Mouse (Mus musculus): Measurements from ENCODE around the gene Marveld2. TPM values are rescaled to one million over a fixed set of nuclear protein-coding genes. Genes with fewer than 3 reads are reported as not detected.

Marveld2 gene
- polyA plus RNA-seq, 1 experiment from 2014 or later = 9.4 TPM

DNA sequence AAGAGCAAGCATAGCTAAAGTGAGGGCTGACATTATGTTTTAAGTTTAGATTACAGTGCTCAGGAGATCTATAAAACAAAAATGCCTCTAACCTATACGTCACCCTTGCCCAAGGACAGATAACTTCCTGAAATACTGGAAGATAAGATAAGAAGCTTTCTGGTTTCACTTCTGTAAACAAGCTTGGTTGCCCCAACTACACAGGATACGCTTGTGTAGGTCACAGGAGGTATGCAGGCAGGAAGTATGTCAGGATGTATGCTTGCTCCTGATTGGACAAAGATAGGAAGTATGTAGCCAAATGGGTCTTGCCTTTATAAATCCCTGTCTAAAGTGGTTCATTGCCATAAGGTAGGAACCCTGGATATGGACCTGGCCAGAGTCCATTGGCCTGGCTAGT, 40.8 kb downstream of the Marveld2 start:
- DNase-seq = no peak
- Histone ChIP-seq H3K27me3 (ENCODE audit: insufficient read depth, low read length) (no peaks in the 10 kb centered on the region), H3K4me1 (ENCODE audit: insufficient read depth) (peaks cover 6% of the 10 kb centered on the region; the same call in 1 of the 2 replicates), H3K9ac (replicated peaks) (no peak overlapping the region), H3K4me2 (ENCODE audit: low read depth, low read length) (no peak overlapping the region), H3K9me3 (ENCODE audit: low read length) (no peaks in the 10 kb centered on the region), H3K27ac (ENCODE audit: low read depth) (no peak overlapping the region), H3K4me3 (ENCODE audit: low read depth, low read length) (no peak overlapping the region), H3K36me3 (replicated peaks; ENCODE audit: insufficient read depth, low read length) (no peaks in the 10 kb centered on the region)
- no peak for TF ChIP-seq CTCF (IDR thresholded peaks at IDR 0.05; ENCODE audit: low read depth)
- peak; percentile 54; the same call in 1 of the 2 replicates for TF ChIP-seq EP300 (IDR thresholded peaks at IDR 0.05; ENCODE audit: low read depth)
- peak; percentile 43 for ATAC-seq
- 24% methylated on average over 2 of the region's 2 CpGs for WGBS (ENCODE audit: insufficient replicate concordance)

GRCm38 (mm10) chr13:100570713-100571112, 46.1 kb downstream of the Marveld2 start:
- TF ChIP-seq EP300 (IDR thresholded peaks at IDR 0.05; ENCODE audit: low read depth) (no peak), CTCF (IDR thresholded peaks at IDR 0.05; ENCODE audit: low read depth) (no peak)
- ATAC-seq (no peak), DNase-seq (no peak)
- no peak overlapping the region for H3K4me3 ChIP-seq (ENCODE audit: low read depth, low read length)
- no peaks in the 10 kb centered on the region for H3K36me3 ChIP-seq (replicated peaks; ENCODE audit: insufficient read depth, low read length)
- H3K4me1 ChIP-seq (ENCODE audit: insufficient read depth) = no peaks in the 10 kb centered on the region
- no peak overlapping the region for H3K27ac ChIP-seq (ENCODE audit: low read depth)
- no peak overlapping the region for H3K4me2 ChIP-seq (ENCODE audit: low read depth, low read length)
- no peak overlapping the region for H3K9ac ChIP-seq (replicated peaks)
- WGBS (ENCODE audit: insufficient replicate concordance) = 37% methylated on average over 2 of the region's 2 CpGs
- no peaks in the 10 kb centered on the region for H3K27me3 ChIP-seq (ENCODE audit: insufficient read depth, low read length)
- H3K9me3 ChIP-seq (ENCODE audit: low read length) = no peaks in the 10 kb centered on the region

DNA sequence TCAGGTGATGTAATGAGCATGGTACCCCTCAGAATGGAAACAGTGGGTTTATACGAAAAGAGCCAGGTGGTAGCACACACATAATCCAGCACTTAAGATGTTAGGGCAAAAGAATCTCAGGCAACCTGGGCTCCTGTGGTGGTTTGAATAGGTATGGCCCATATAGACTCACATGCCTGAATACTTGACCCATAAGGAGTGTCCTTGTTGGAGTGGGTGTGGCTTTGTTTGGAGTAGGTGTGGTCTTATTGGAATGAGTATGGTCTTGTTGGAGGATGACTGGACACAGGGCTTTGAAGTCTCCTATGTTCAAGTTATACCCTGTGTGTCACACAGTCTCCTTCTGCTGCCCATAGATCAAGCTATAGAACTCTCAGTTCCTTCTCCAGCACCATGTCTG, 48.4 kb downstream of the Marveld2 start:
- no peak overlapping the region for H3K4me2 ChIP-seq (ENCODE audit: low read depth, low read length)
- no peak for ATAC-seq

GRCm38 (mm10) chr13:100559449-100559848, 57.3 kb downstream of the Marveld2 start:
- H3K4me1 ChIP-seq (ENCODE audit: insufficient read depth) = no peaks in the 10 kb centered on the region
- DNase-seq (no peak), ATAC-seq (no peak)
- H3K9ac ChIP-seq (replicated peaks) = no peak overlapping the region
- no peak overlapping the region for H3K4me2 ChIP-seq (ENCODE audit: low read depth, low read length)
- H3K27me3 ChIP-seq (ENCODE audit: insufficient read depth, low read length) = no peaks in the 10 kb centered on the region
- TF ChIP-seq CTCF (IDR thresholded peaks at IDR 0.05; ENCODE audit: low read depth) (no peak), EP300 (IDR thresholded peaks at IDR 0.05; ENCODE audit: low read depth) (no peak)
- no peak overlapping the region for H3K4me3 ChIP-seq (ENCODE audit: low read depth, low read length)
- no peaks in the 10 kb centered on the region for H3K36me3 ChIP-seq (replicated peaks; ENCODE audit: insufficient read depth, low read length)
- 73% methylated on average over 9 of the region's 9 CpGs for WGBS (ENCODE audit: insufficient replicate concordance)
- H3K9me3 ChIP-seq (ENCODE audit: low read length) = no peaks in the 10 kb centered on the region
- H3K27ac ChIP-seq (ENCODE audit: low read depth) = no peak overlapping the region

More for the DNA sequence above, 48.4 kb downstream of the Marveld2 start:
- Histone ChIP-seq H3K4me1 (ENCODE audit: insufficient read depth) (no peaks in the 10 kb centered on the region), H3K27ac (ENCODE audit: low read depth) (no peak overlapping the region), H3K4me3 (ENCODE audit: low read depth, low read length) (no peak overlapping the region), H3K9ac (replicated peaks) (no peak overlapping the region), H3K9me3 (ENCODE audit: low read length) (no peaks in the 10 kb centered on the region), H3K36me3 (replicated peaks; ENCODE audit: insufficient read depth, low read length) (no peaks in the 10 kb centered on the region), H3K27me3 (ENCODE audit: insufficient read depth, low read length) (no peaks in the 10 kb centered on the region)
- DNase-seq = no peak
- TF ChIP-seq EP300 (IDR thresholded peaks at IDR 0.05; ENCODE audit: low read depth) (no peak), CTCF (IDR thresholded peaks at IDR 0.05; ENCODE audit: low read depth) (no peak)
- 89% methylated on average over 1 of the region's 1 CpGs for WGBS (ENCODE audit: insufficient replicate concordance)

DNA sequence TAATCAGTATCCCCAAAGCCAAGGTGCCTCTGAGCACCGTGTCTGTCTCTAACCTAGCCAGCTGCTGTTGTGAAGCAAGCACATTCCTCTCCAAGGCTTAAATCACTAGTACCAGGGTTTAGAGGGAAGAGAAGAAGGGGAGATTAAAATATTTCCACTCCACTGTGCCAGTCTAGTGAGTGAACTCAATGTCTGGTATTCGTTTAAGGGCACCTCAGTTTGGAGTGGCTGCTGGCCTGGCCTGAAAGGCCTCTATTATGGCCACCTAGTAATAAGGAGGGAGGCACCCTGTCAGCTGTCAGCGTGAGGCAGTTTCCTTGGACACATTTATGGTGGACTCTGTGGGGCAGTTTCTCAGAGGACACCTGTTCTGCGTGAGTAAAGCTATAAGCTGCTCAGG, 59.8 kb downstream of the Marveld2 start:
- no peak overlapping the region for H3K27ac ChIP-seq (ENCODE audit: low read depth)
- H3K9ac ChIP-seq (replicated peaks) = no peak overlapping the region; the same call in 1 of the 2 replicates
- no peaks in the 10 kb centered on the region for H3K9me3 ChIP-seq (ENCODE audit: low read length)
- 77% methylated on average over 4 of the region's 4 CpGs for WGBS (ENCODE audit: insufficient replicate concordance)
- H3K27me3 ChIP-seq (ENCODE audit: insufficient read depth, low read length) = peaks cover 12% of the 10 kb centered on the region
- no peaks in the 10 kb centered on the region for H3K4me1 ChIP-seq (ENCODE audit: insufficient read depth)
- H3K4me3 ChIP-seq (ENCODE audit: low read depth, low read length) = no peak overlapping the region
- no peak overlapping the region for H3K4me2 ChIP-seq (ENCODE audit: low read depth, low read length)
- ATAC-seq (no peak), DNase-seq (no peak)
- TF ChIP-seq EP300 (IDR thresholded peaks at IDR 0.05; ENCODE audit: low read depth) (no peak), CTCF (IDR thresholded peaks at IDR 0.05; ENCODE audit: low read depth) (no peak)
- H3K36me3 ChIP-seq (replicated peaks; ENCODE audit: insufficient read depth, low read length) = no peaks in the 10 kb centered on the region

GRCm38 (mm10) chr13:100553042-100553437, 63.7 kb downstream of the Marveld2 start:
- H3K36me3 ChIP-seq (replicated peaks; ENCODE audit: insufficient read depth, low read length) = no peaks in the 10 kb centered on the region
- DNase-seq = no peak
- peak overlapping the region; percentile 90 for H3K27ac ChIP-seq (ENCODE audit: low read depth)
- H3K9ac ChIP-seq (replicated peaks) = peak overlapping the region; percentile 77
- H3K9me3 ChIP-seq (ENCODE audit: low read length) = no peaks in the 10 kb centered on the region
- peak overlapping the region; percentile 77 for H3K4me2 ChIP-seq (ENCODE audit: low read depth, low read length)
- ATAC-seq = peak; percentile 14; the same call in 1 of the 2 replicates
- peaks cover 24% of the 10 kb centered on the region for H3K27me3 ChIP-seq (ENCODE audit: insufficient read depth, low read length)
- H3K4me3 ChIP-seq (ENCODE audit: low read depth, low read length) = peak overlapping the region; percentile 67
- 9% methylated on average over 12 of the region's 12 CpGs for WGBS (ENCODE audit: insufficient replicate concordance)
- no peaks in the 10 kb centered on the region for H3K4me1 ChIP-seq (ENCODE audit: insufficient read depth)
- TF ChIP-seq EP300 (IDR thresholded peaks at IDR 0.05; ENCODE audit: low read depth) (no peak), CTCF (IDR thresholded peaks at IDR 0.05; ENCODE audit: low read depth) (no peak)

Data from liver, postnatal 0 days (tissue).